Mouse (Mus musculus) midbrain, embryonic 15.5 days (tissue): ENCODE data around the gene Nap1l2. TPM values are rescaled to one million over a fixed set of nuclear protein-coding genes. Genes with fewer than 3 reads are reported as not detected.
"Not testable (repeated sequence)": the region's sequence is repeated elsewhere in the genome, so short reads cannot be mapped to it uniquely, and the experiment has no call there.

Experiments
- ATAC-seq: fragments of 200-750 bp; cut with Nextera tagmentation; replicated peaks from 2 replicates; pipeline ENCODE4 v1.8.0; 2017; ENCODE audit warnings: moderate TSS enrichment
- H3K27ac ChIP-seq: fragments of 300-500 bp; sonication (generic); 2 replicates; pipeline ENCODE4 v1.5.1; 2015; ENCODE audit warnings: mild to moderate bottlenecking, inconsistent platforms
- H3K27me3 ChIP-seq: fragments of 300-500 bp; sonication (generic); replicated peaks from 2 replicates; pipeline ENCODE4 v1.6.1; 2015; ENCODE audit warnings: inconsistent platforms
- H3K36me3 ChIP-seq: fragments of 300-500 bp; sonication (generic); replicated peaks from 2 replicates; pipeline ENCODE4 v1.6.1; 2015; ENCODE audit warnings: inconsistent platforms
- H3K4me1 ChIP-seq: fragments of 300-500 bp; sonication (generic); 2 replicates; pipeline ENCODE4 v1.6.1; 2015; ENCODE audit warnings: inconsistent platforms
- H3K4me2 ChIP-seq: fragments of 300-500 bp; sonication (generic); 2 replicates; pipeline ENCODE4 v1.6.1; 2015; ENCODE audit warnings: inconsistent platforms, mild to moderate bottlenecking, moderate library complexity
- H3K4me3 ChIP-seq: fragments of 300-500 bp; sonication (generic); 2 replicates; pipeline ENCODE4 v1.5.1; 2015; ENCODE audit warnings: mild to moderate bottlenecking, inconsistent platforms
- H3K9ac ChIP-seq: fragments of 300-500 bp; sonication (generic); 2 replicates; pipeline ENCODE4 v1.6.1; 2015; ENCODE audit warnings: mild to moderate bottlenecking, inconsistent platforms
- H3K9me3 ChIP-seq: fragments of 300-500 bp; sonication (generic); 2 replicates; pipeline ENCODE4 v1.6.1; 2016; ENCODE audit warnings: inconsistent platforms
- WGBS: fragments of 180-500 bp; shearing (Covaris S2); methylation state at CpG from one replicate; pipeline ENCODE4 v1.1.7; 2015; ENCODE audit warnings: mixed read lengths; 5-methylcytosine and 5-hydroxymethylcytosine counted together
- polyA plus RNA-seq: library from polyadenylated mRNA; unstranded; fragments of >200 nt; fragmentation: Nextera tagmentation; extraction: Ambion mirVana; gene quantifications from 2 replicates; pipeline ENCODE4 v1.2.1, GENCODE M21; 2015

Nap1l2 gene
- 84.8 and 90.5 TPM in 2 replicates for polyA plus RNA-seq

GRCm38 (mm10) chrX:103186431-103186786 lies at the start of gene Nap1l2:
Nap1l2 (minus strand) TSS chrX:103186640.
- 24% methylated on average over 13 of the region's 13 CpGs for WGBS
- Histone ChIP-seq H3K4me1 (no peaks in the 10 kb centered on the region), H3K9me3 (no peaks in the 10 kb centered on the region), H3K27me3 (peaks cover 12% of the 10 kb centered on the region), H3K9ac (peak within 1 kb of the TSS; percentile 63), H3K4me2 (peak within 1 kb of the TSS; percentile 47), H3K36me3 (no peaks in the 10 kb centered on the region), H3K27ac (peak within 1 kb of the TSS; percentile 92), H3K4me3 (peak within 1 kb of the TSS; percentile 54)
- ATAC-seq = peak; percentile 96

GRCm38 (mm10) chrX:103215251-103215650 lies 28.8 kb upstream of the Nap1l2 start:
- Histone ChIP-seq H3K9ac (no peak overlapping the region), H3K4me2 (no peak overlapping the region), H3K4me1 (no peaks in the 10 kb centered on the region), H3K36me3 (no peaks in the 10 kb centered on the region), H3K9me3 (no peaks in the 10 kb centered on the region), H3K4me3 (no peak overlapping the region), H3K27ac (no peak overlapping the region), H3K27me3 (peaks cover 34% of the 10 kb centered on the region; the same call in 1 of the 2 replicates)
- 88% methylated on average over 4 of the region's 4 CpGs for WGBS
- ATAC-seq = no peak

GRCm38 (mm10) chrX:103186829-103187228 lies 389 bp upstream of the Nap1l2 start:
- peak overlapping the region; percentile 92 for H3K27ac ChIP-seq
- peak overlapping the region; percentile 54 for H3K4me3 ChIP-seq
- H3K27me3 ChIP-seq = peaks cover 12% of the 10 kb centered on the region
- H3K9ac ChIP-seq = no peak overlapping the region
- ATAC-seq = peak; percentile 69
- H3K9me3 ChIP-seq = no peaks in the 10 kb centered on the region
- no peaks in the 10 kb centered on the region for H3K36me3 ChIP-seq
- 31% methylated on average over 1 of the region's 1 CpGs for WGBS
- peak overlapping the region; percentile 47 for H3K4me2 ChIP-seq
- H3K4me1 ChIP-seq = no peaks in the 10 kb centered on the region

- no peaks in the 10 kb centered on the region for H3K36me3 ChIP-seq
- WGBS = 23% methylated on average over 20 of the region's 20 CpGs
- ATAC-seq = peak; percentile 59
These were observed 534 bp downstream of the Nap1l2 start for GRCm38 (mm10) chrX:103185781-103186430.

GRCm38 (mm10) chrX:103183536-103183935 lies 2.9 kb downstream of the Nap1l2 start:
- Histone ChIP-seq H3K4me2 (peak overlapping the region; percentile 34), H3K36me3 (no peaks in the 10 kb centered on the region), H3K27ac (no peak overlapping the region), H3K27me3 (peaks cover 9% of the 10 kb centered on the region), H3K4me3 (0 out of 2 replicates have a peak overlapping the region, but pooled peaks have one; percentile 10), H3K4me1 (no peaks in the 10 kb centered on the region), H3K9me3 (no peaks in the 10 kb centered on the region), H3K9ac (no peak overlapping the region)
- no peak for ATAC-seq

More at GRCm38 (mm10) chrX:103185781-103186430, 534 bp downstream of the Nap1l2 start:
- peak overlapping the region; percentile 63 for H3K9ac ChIP-seq
- H3K9me3 ChIP-seq = no peaks in the 10 kb centered on the region
- H3K27me3 ChIP-seq = peaks cover 12% of the 10 kb centered on the region
- H3K4me1 ChIP-seq = no peaks in the 10 kb centered on the region
- peak overlapping the region; percentile 92 for H3K27ac ChIP-seq
- peak overlapping the region; percentile 47 for H3K4me2 ChIP-seq
- H3K4me3 ChIP-seq = peak overlapping the region; percentile 54

GRCm38 (mm10) chrX:103179771-103180558 lies 6.5 kb downstream of the Nap1l2 start:
- no peak overlapping the region for H3K27ac ChIP-seq
- no peak overlapping the region for H3K4me3 ChIP-seq
- 86% methylated on average over 4 of the region's 4 CpGs for WGBS
- no peaks in the 10 kb centered on the region for H3K4me1 ChIP-seq
- H3K9me3 ChIP-seq = no peaks in the 10 kb centered on the region
- H3K27me3 ChIP-seq = no peaks in the 10 kb centered on the region; the same call in 1 of the 2 replicates
- ATAC-seq = no peak
- H3K36me3 ChIP-seq = no peaks in the 10 kb centered on the region
- no peak overlapping the region for H3K9ac ChIP-seq
- no peak overlapping the region for H3K4me2 ChIP-seq

GRCm38 (mm10) chrX:103164948-103165605 lies 21.4 kb downstream of the Nap1l2 start:
- H3K4me1 ChIP-seq, H3K36me3 ChIP-seq, H3K9ac ChIP-seq, H3K27ac ChIP-seq, H3K9me3 ChIP-seq, H3K27me3 ChIP-seq: not testable (repeated sequence)
- ATAC-seq = peak; percentile 96
- peak overlapping the region; percentile 33 for H3K4me3 ChIP-seq
- WGBS = 40% methylated on average over 44 of the region's 83 CpGs
- H3K4me2 ChIP-seq = peak overlapping the region; percentile 42

GRCm38 (mm10) chrX:103156134-103156533 lies 30.3 kb downstream of the Nap1l2 start:
- no peak for ATAC-seq
- Histone ChIP-seq H3K27me3 (peaks cover 25% of the 10 kb centered on the region), H3K27ac (no peak overlapping the region), H3K9ac (no peak overlapping the region), H3K36me3 (no peaks in the 10 kb centered on the region), H3K9me3 (no peaks in the 10 kb centered on the region), H3K4me3 (no peak overlapping the region), H3K4me2 (no peak overlapping the region), H3K4me1 (no peaks in the 10 kb centered on the region)
- 58% methylated on average over 1 of the region's 1 CpGs for WGBS

GRCm38 (mm10) chrX:103138549-103138948 lies 47.9 kb downstream of the Nap1l2 start:
- H3K9me3 ChIP-seq = no peaks in the 10 kb centered on the region
- no peak overlapping the region for H3K27ac ChIP-seq
- WGBS = 85% methylated on average over 3 of the region's 3 CpGs
- no peak overlapping the region for H3K4me3 ChIP-seq
- no peak overlapping the region for H3K4me2 ChIP-seq
- ATAC-seq = no peak
- no peaks in the 10 kb centered on the region for H3K27me3 ChIP-seq
- no peaks in the 10 kb centered on the region for H3K4me1 ChIP-seq
- H3K9ac ChIP-seq = no peak overlapping the region
- H3K36me3 ChIP-seq = no peaks in the 10 kb centered on the region

Other genes starting within 250 kb of the Nap1l2 start
- gene Cdx4, start 134.8 kb upstream of the Nap1l2 start, polyA plus RNA-seq = not detected in 2 replicates
- 7.4 and 8.3 TPM in 2 replicates for gene Chic1, start 169.8 kb upstream of the Nap1l2 start, polyA plus RNA-seq
- gene Tsx, start 227.8 kb upstream of the Nap1l2 start, polyA plus RNA-seq = 0.28 and 0.37 TPM in 2 replicates
- gene Gm26992, start 235.4 kb upstream of the Nap1l2 start, polyA plus RNA-seq = not detected in 2 replicates